8 mouse cellular contexts compared by ENCODE assay signal in genomic region chr10:81571501-81571876, GRCm38 (mm10). TPM values are rescaled to one million over a fixed set of nuclear protein-coding genes. Genes with fewer than 3 reads are reported as not detected.
DNase-seq lines count a peak whose midpoint lies in the region; ATAC-seq lines count a peak whose summit lies in the region.

No protein-coding gene starts in this region.

- peak; percentile 84 for DNase-seq in WW6 (ENCODE audit: low read depth, low spot score)
- peak; percentile 98 to 99 for DNase-seq in cerebellum, postnatal 4 days (ENCODE audit: low spot score in 2 of 2)
- peak; percentile 99 for DNase-seq in gastrocnemius, adult 18-20 months (ENCODE audit: low spot score)
- peak; percentile 98 to 99 for DNase-seq in left cerebral cortex, adult 18-20 months (ENCODE audit: low spot score in 2 of 2)
- DNase-seq in right cerebral cortex, adult 18-20 months = peak; percentile 99
- DNase-seq in urinary bladder, postnatal 10 days (ENCODE audit: low spot score) = peak; percentile 96

- ATAC-seq in hindbrain, embryonic 16.5 days = peak; percentile 93

- H3K9ac ChIP-seq in hindbrain, embryonic 16.5 days (ENCODE audit: low read depth, low read length) = peak overlapping the region; percentile 30

- H3K4me1 ChIP-seq in hindbrain, embryonic 16.5 days (ENCODE audit: control insufficient read depth, insufficient read depth, low read depth, low read length) = peaks cover 43% of the 10 kb centered on the region

- no peaks in the 10 kb centered on the region for H3K79me2 ChIP-seq in macrophage (ENCODE audit: inconsistent target)

- peak overlapping the region; percentile 40 for H3K4me3 ChIP-seq in hindbrain, embryonic 16.5 days (ENCODE audit: low read length)
- H3K4me3 ChIP-seq in macrophage (ENCODE audit: inconsistent target) = peak overlapping the region; percentile 53

- peaks cover under 1% of the 10 kb centered on the region; the same call in 1 of the 2 replicates for H3K36me3 ChIP-seq in hindbrain, embryonic 16.5 days (ENCODE audit: control insufficient read depth, insufficient read depth, low read length)
- H3K36me3 ChIP-seq in macrophage (ENCODE audit: inconsistent target) = no peaks in the 10 kb centered on the region; the same call in 1 of the 2 replicates

- H3K9me3 ChIP-seq in hindbrain, embryonic 16.5 days (ENCODE audit: control insufficient read depth, low read length) = no peaks in the 10 kb centered on the region

- under 1% methylated on average over 18 of the region's 18 CpGs for WGBS in hindbrain, embryonic 16.5 days
- WGBS in macrophage (ENCODE audit: missing documents) = 0% methylated on average over 18 of the region's 18 CpGs

- peaks cover 8% of the 10 kb centered on the region for H3K27me3 ChIP-seq in hindbrain, embryonic 16.5 days (replicated peaks; ENCODE audit: control insufficient read depth, insufficient read depth, low read length)

- peak overlapping the region; percentile 78 for H3K27ac ChIP-seq in hindbrain, embryonic 16.5 days (ENCODE audit: low read depth, low read length)
- peak overlapping the region; percentile 33; the same call in 1 of the 2 replicates for H3K27ac ChIP-seq in macrophage

- peak overlapping the region; percentile 93 for H3K4me2 ChIP-seq in hindbrain, embryonic 16.5 days (ENCODE audit: low read length)

RNA-seq across cellular contexts. Expression of gene Tle2, which starts 2.9 kb away (rescaled TPM):
- total RNA-seq in gastrocnemius, adult 18-20 months (2021) = 1 to 10 TPM; 4.9 to 7.4 TPM
- polyA plus RNA-seq in hindbrain, embryonic 16.5 days (2015; fragmentation: Nextera tagmentation; extraction: Ambion mirVana) = 40.9 and 50.2 TPM in 2 replicates
- 10 to 100 TPM; 41.3 to 42.4 TPM for total RNA-seq in left cerebral cortex, adult 18-20 months (2021)
- 10 to 100 TPM in 25 of 26 experiments, 1 to 10 TPM in 1; 8.0 to 81.0 (median 27.5) TPM for total RNA-seq in macrophage (2018; cell fraction: chromatin; rRNA removed)
- 1 to 10 TPM in 20 of 26 experiments, under 1 TPM in 6; 0.41 to 3.4 (median 1.7) TPM for total RNA-seq in macrophage (2018; cell fraction: cytosol; rRNA removed)
- total RNA-seq in macrophage (2018; cell fraction: nucleus; rRNA removed) = 10 to 100 TPM in 13 of 26 experiments, 1 to 10 TPM in 13; 2.7 to 40.2 (median 8.6) TPM
- 1.3 to 3.9 TPM (median 3.6 TPM) in 3 replicates for polyA plus RNA-seq in macrophage (2018)

RNA-seq across cellular contexts. Expression of gene Aes, which starts 12.2 kb away (rescaled TPM):
- 100 to 1,000 TPM; 947 to 962 TPM for total RNA-seq in gastrocnemius, adult 18-20 months (2021)
- polyA plus RNA-seq in hindbrain, embryonic 16.5 days (2015; fragmentation: Nextera tagmentation; extraction: Ambion mirVana) = 457 and 712 TPM in 2 replicates
- 100 to 1,000 TPM; 700 to 737 TPM for total RNA-seq in left cerebral cortex, adult 18-20 months (2021)
- 100 to 1,000 TPM in 2 of 26 experiments, 10 to 100 TPM in 19, 1 to 10 TPM in 5; 2.7 to 107 (median 27.0) TPM for total RNA-seq in macrophage (2018; cell fraction: chromatin; rRNA removed)
- 100 to 1,000 TPM; 207 to 355 (median 268) TPM for total RNA-seq in macrophage (2018; cell fraction: cytosol; rRNA removed)
- 100 to 1,000 TPM in 1 of 26 experiments, 10 to 100 TPM in 25; 19.7 to 104 (median 54.7) TPM for total RNA-seq in macrophage (2018; cell fraction: nucleus; rRNA removed)
- polyA plus RNA-seq in macrophage (2018) = 301 to 334 TPM (median 303 TPM) in 3 replicates

RNA-seq across cellular contexts. Expression of gene Gna11, which starts 26.5 kb away (rescaled TPM):
- total RNA-seq in gastrocnemius, adult 18-20 months (2021) = 10 to 100 TPM; 26.2 to 31.8 TPM
- polyA plus RNA-seq in hindbrain, embryonic 16.5 days (2015; fragmentation: Nextera tagmentation; extraction: Ambion mirVana) = 96.0 and 104 TPM in 2 replicates
- total RNA-seq in left cerebral cortex, adult 18-20 months (2021) = 100 to 1,000 TPM; 105 to 114 TPM
- total RNA-seq in macrophage (2018; cell fraction: chromatin; rRNA removed) = 10 to 100 TPM in 18 of 26 experiments, 1 to 10 TPM in 8; 1.5 to 34.9 (median 14.9) TPM
- 1 to 10 TPM in 23 of 26 experiments, under 1 TPM in 3; 0.37 to 5.9 (median 4.1) TPM for total RNA-seq in macrophage (2018; cell fraction: cytosol; rRNA removed)
- 10 to 100 TPM in 13 of 26 experiments, 1 to 10 TPM in 13; 2.2 to 41.9 (median 9.7) TPM for total RNA-seq in macrophage (2018; cell fraction: nucleus; rRNA removed)
- polyA plus RNA-seq in macrophage (2018) = 3.5 to 6.3 TPM (median 6.2 TPM) in 3 replicates

RNA-seq across cellular contexts. Expression of gene Tle6, which starts 29.4 kb away (rescaled TPM):
- 1 to 10 TPM; 4.5 to 6.1 TPM for total RNA-seq in gastrocnemius, adult 18-20 months (2021)
- 9.0 and 9.2 TPM in 2 replicates for polyA plus RNA-seq in hindbrain, embryonic 16.5 days (2015; fragmentation: Nextera tagmentation; extraction: Ambion mirVana)
- total RNA-seq in left cerebral cortex, adult 18-20 months (2021) = 10 to 100 TPM; 11.4 to 11.8 TPM
- total RNA-seq in macrophage (2018; cell fraction: chromatin; rRNA removed) = 10 to 100 TPM in 23 of 26 experiments, 1 to 10 TPM in 3; 5.0 to 74.3 (median 29.9) TPM
- 10 to 100 TPM in 18 of 26 experiments, 1 to 10 TPM in 8; 6.2 to 16.4 (median 11.2) TPM for total RNA-seq in macrophage (2018; cell fraction: cytosol; rRNA removed)
- total RNA-seq in macrophage (2018; cell fraction: nucleus; rRNA removed) = 10 to 100 TPM in 21 of 26 experiments, 1 to 10 TPM in 5; 5.3 to 51.3 (median 15.2) TPM
- polyA plus RNA-seq in macrophage (2018) = 9.8 to 17.4 TPM (median 16.7 TPM) in 3 replicates

RNA-seq across cellular contexts. Expression of gene BC025920, which starts 34.6 kb away (rescaled TPM):
- 1 to 10 TPM; 3.1 to 3.3 TPM for total RNA-seq in gastrocnemius, adult 18-20 months (2021)
- 1.6 and 2.3 TPM in 2 replicates for polyA plus RNA-seq in hindbrain, embryonic 16.5 days (2015; fragmentation: Nextera tagmentation; extraction: Ambion mirVana)
- 1 to 10 TPM; 2.6 to 3.3 TPM for total RNA-seq in left cerebral cortex, adult 18-20 months (2021)
- total RNA-seq in macrophage (2018; cell fraction: chromatin; rRNA removed) = 1 to 10 TPM in 17 of 26 experiments, under 1 TPM in 8, not detected in 1; 0.37 to 5.0 (median 1.4) TPM
- total RNA-seq in macrophage (2018; cell fraction: cytosol; rRNA removed) = under 1 TPM; 0.07 to 0.78 (median 0.29) TPM
- 1 to 10 TPM in 20 of 26 experiments, under 1 TPM in 6; 0.31 to 4.6 (median 1.9) TPM for total RNA-seq in macrophage (2018; cell fraction: nucleus; rRNA removed)
- polyA plus RNA-seq in macrophage (2018) = 0.30 to 0.55 TPM (median 0.40 TPM) in 3 replicates

Comparison
In these comparisons a context has a peak if more than half of its experiments do, and no peak if none do; other contexts are left out.
1. Peak in every context shown above with its lines: DNase-seq, ATAC-seq, H3K4me3 ChIP-seq and H3K27ac ChIP-seq.
2. RNA of gene Tle2, which starts 2.9 kb away (total RNA-seq): 41.3 to 42.4 TPM in left cerebral cortex, adult 18-20 months; 4.9 to 7.4 TPM in gastrocnemius, adult 18-20 months; every median in the first group is over 4 times any median in the second.